ENCODE assay signal across 8 mouse cellular contexts in the genomic region with DNA sequence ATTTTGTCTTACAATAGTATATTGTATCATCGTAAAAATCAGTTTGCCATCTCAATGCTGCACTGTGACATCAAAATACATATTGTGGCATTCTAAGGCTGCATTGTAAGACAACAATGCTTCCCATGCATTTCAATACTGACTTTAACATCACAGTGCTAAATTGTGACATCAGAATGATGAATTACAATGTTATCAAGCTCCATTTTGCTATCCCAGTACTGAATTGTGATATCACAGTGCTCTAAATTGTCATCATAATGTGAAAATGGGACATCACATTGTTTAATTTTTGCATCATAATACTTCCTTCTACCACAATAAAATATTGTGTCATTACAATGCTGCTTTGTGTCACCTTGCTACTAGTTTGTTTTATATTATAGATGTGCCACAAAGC.
DNase-seq lines count a peak whose midpoint lies in the region; ATAC-seq and TF ChIP-seq lines count a peak whose summit lies in the region.
"Had no signal": no experiment of that assay in that cellular context is flagged by ENCODE, and none has a peak within 500 bp of the region (broad histone marks: within the 10 kb centered on the region; RNA-seq: fewer than 3 reads in every experiment).

No protein-coding gene starts in this region.

- no peaks in the 10 kb centered on the region for H3K4me1 ChIP-seq in lung, embryonic 16.5 days (replicated peaks; ENCODE audit: control insufficient read depth, insufficient read depth, low read length)
- H3K4me1 ChIP-seq in forebrain, postnatal 0 days (ENCODE audit: insufficient read depth), result no peaks in the 10 kb centered on the region; the same call in 1 of the 2 replicates
- H3K4me1 ChIP-seq in liver, embryonic 12.5 days, result no peaks in the 10 kb centered on the region
- no peaks in the 10 kb centered on the region for H3K4me1 ChIP-seq in stomach, postnatal 0 days (replicated peaks; ENCODE audit: control insufficient read depth, insufficient read depth)

- no peak overlapping the region for H3K9ac ChIP-seq in lung, embryonic 16.5 days (ENCODE audit: low read length)
- H3K9ac ChIP-seq in forebrain, postnatal 0 days, result peak overlapping the region; percentile 67
- H3K9ac ChIP-seq in liver, embryonic 12.5 days, result no peak overlapping the region
- H3K9ac ChIP-seq in stomach, postnatal 0 days (ENCODE audit: low read length), result 0 out of 2 replicates have a peak overlapping the region, but pooled peaks have one; percentile 50

- H3K27ac ChIP-seq in lung, embryonic 16.5 days (ENCODE audit: low read length), result no peak overlapping the region
- H3K27ac ChIP-seq in forebrain, postnatal 0 days (ENCODE audit: low read depth, low read length), result no peak overlapping the region
- H3K27ac ChIP-seq in liver, embryonic 12.5 days, result no peak overlapping the region
- no peak overlapping the region for H3K27ac ChIP-seq in stomach, postnatal 0 days (replicated peaks)

- no peaks in the 10 kb centered on the region for H3K27me3 ChIP-seq in lung, embryonic 16.5 days (ENCODE audit: control insufficient read depth, insufficient read depth, low read depth, low read length)
- no peaks in the 10 kb centered on the region for H3K27me3 ChIP-seq in forebrain, postnatal 0 days (ENCODE audit: insufficient read depth, low read length)
- peaks cover 10% of the 10 kb centered on the region for H3K27me3 ChIP-seq in liver, embryonic 12.5 days (replicated peaks)
- no peaks in the 10 kb centered on the region for H3K27me3 ChIP-seq in stomach, postnatal 0 days (ENCODE audit: control insufficient read depth, insufficient read depth, low read length)

- 97% methylated on average over 1 of the region's 1 CpGs for WGBS in lung, embryonic 16.5 days
- WGBS in forebrain, postnatal 0 days, result 82% methylated on average over 1 of the region's 1 CpGs
- 82% methylated on average over 1 of the region's 1 CpGs for WGBS in liver, embryonic 12.5 days (ENCODE audit: insufficient replicate concordance)
- WGBS in stomach, postnatal 0 days, result 95% methylated on average over 1 of the region's 1 CpGs

- H3K4me3 ChIP-seq in lung, embryonic 16.5 days (ENCODE audit: low read length), result peak overlapping the region; percentile 48
- H3K4me3 ChIP-seq in forebrain, postnatal 0 days (ENCODE audit: low read depth, low read length), result peak overlapping the region; percentile 37
- peak overlapping the region; percentile 44 for H3K4me3 ChIP-seq in liver, embryonic 12.5 days
- H3K4me3 ChIP-seq in stomach, postnatal 0 days (ENCODE audit: low read depth, low read length), result peak overlapping the region; percentile 39

- no peaks in the 10 kb centered on the region for H3K9me3 ChIP-seq in lung, embryonic 16.5 days (ENCODE audit: control insufficient read depth, low read length)
- H3K9me3 ChIP-seq in forebrain, postnatal 0 days (ENCODE audit: low read length), result no peaks in the 10 kb centered on the region
- no peaks in the 10 kb centered on the region for H3K9me3 ChIP-seq in liver, embryonic 12.5 days (replicated peaks)
- no peaks in the 10 kb centered on the region for H3K9me3 ChIP-seq in stomach, postnatal 0 days (ENCODE audit: control insufficient read depth, low read length)

- TF ChIP-seq EP300 in stomach, postnatal 0 days (optimal IDR thresholded peaks at IDR 0.05), result no peak

- no peak for DNase-seq in lung, postnatal 14 days
- DNase-seq in forebrain, postnatal 0 days, result no peak
- no peak for DNase-seq in stomach, postnatal 0 days (ENCODE audit: low spot score)
- no peak for DNase-seq in adrenal gland, adult 8-10 months
- no peak for DNase-seq in gastrocnemius, postnatal 4 days (ENCODE audit: low spot score in 2 of 2)

- H3K4me2 ChIP-seq in lung, embryonic 16.5 days (ENCODE audit: low read depth, low read length), result peak overlapping the region; percentile 60
- H3K4me2 ChIP-seq in forebrain, postnatal 0 days (ENCODE audit: low read depth), result peak overlapping the region; percentile 56
- peak overlapping the region; percentile 65 for H3K4me2 ChIP-seq in liver, embryonic 12.5 days
- peak overlapping the region; percentile 53 for H3K4me2 ChIP-seq in stomach, postnatal 0 days (replicated peaks; ENCODE audit: low read depth)

- ATAC-seq in lung, embryonic 16.5 days (ENCODE audit: low read depth), result no peak
- peak; percentile 36 for ATAC-seq in forebrain, postnatal 0 days
- no peak for ATAC-seq in liver, embryonic 12.5 days
- no peak for ATAC-seq in stomach, postnatal 0 days (ENCODE audit: low FRiP score, low TSS enrichment)
- ATAC-seq: Patski had no signal

- H3K36me3 ChIP-seq in lung, embryonic 16.5 days (ENCODE audit: control insufficient read depth, insufficient read depth, low read length), result no peaks in the 10 kb centered on the region
- H3K36me3 ChIP-seq in forebrain, postnatal 0 days (ENCODE audit: insufficient read depth), result no peaks in the 10 kb centered on the region
- no peaks in the 10 kb centered on the region for H3K36me3 ChIP-seq in liver, embryonic 12.5 days
- H3K36me3 ChIP-seq in stomach, postnatal 0 days (ENCODE audit: control insufficient read depth, insufficient read depth, low read length), result no peaks in the 10 kb centered on the region

- TF ChIP-seq CTCF in forebrain, postnatal 0 days (IDR thresholded peaks at IDR 0.05; ENCODE audit: low read depth), result no peak
- TF ChIP-seq CTCF in stomach, postnatal 0 days (IDR thresholded peaks at IDR 0.05; ENCODE audit: low read depth), result no peak

Comparison
In these comparisons a context has a peak if more than half of its experiments do, and no peak if none do; other contexts are left out.
1. H3K9ac ChIP-seq: peak in forebrain, postnatal 0 days (single experiment) and stomach, postnatal 0 days (single experiment); none in lung, embryonic 16.5 days (single experiment) and liver, embryonic 12.5 days (single experiment).
2. Peak in every context shown above with its lines, with median percentiles within 50 percentile points of each other: H3K4me2 ChIP-seq and H3K4me3 ChIP-seq.